Mouse (Mus musculus) bone marrow, adult 2 months (tissue): Measurements from ENCODE around the gene Trpm8.

Experiments used
- CTCF ChIP-seq: fragments of 200-500 bp; IDR thresholded peaks from 2 replicates; pipeline ENCODE4 v1.5.1; 2011; ENCODE audit warnings: low read length, control low read depth; ENCODE audit not compliant: control insufficient read depth, insufficient read depth
- POLR2A ChIP-seq: fragments of 200-500 bp; IDR thresholded peaks from 2 replicates; pipeline ENCODE4 v1.6.1; 2011; ENCODE audit warnings: low read depth, mild to moderate bottlenecking, control low read depth, low read length, borderline replicate concordance; ENCODE audit not compliant: control insufficient read depth

DNA sequence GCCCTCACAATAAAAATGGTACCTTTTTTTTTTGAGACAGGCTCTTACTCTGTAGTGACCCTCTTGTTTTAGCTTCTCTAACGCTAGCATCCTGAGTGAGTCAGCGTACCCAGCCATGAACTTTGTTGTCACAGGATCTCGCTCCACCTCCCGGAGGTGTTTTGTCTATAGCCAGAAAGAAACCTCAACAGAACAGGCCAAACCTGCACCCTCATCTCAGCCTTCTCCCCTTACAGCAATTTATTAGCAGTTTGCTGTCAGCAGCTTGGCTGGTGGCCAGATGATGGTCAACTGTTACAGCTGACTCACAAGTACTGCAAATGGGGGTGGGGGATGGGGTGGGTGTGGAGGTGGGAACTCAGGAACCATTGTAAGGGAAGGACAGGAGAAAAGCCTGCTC lies 15.2 kb upstream of the Trpm8 start:
- TF ChIP-seq CTCF (no peak), POLR2A (no peak)
